Mouse (Mus musculus) cerebellum, adult 2 months (tissue): Measurements from ENCODE around the gene Fam89a. TPM values are rescaled to one million over a fixed set of nuclear protein-coding genes. Genes with fewer than 3 reads are reported as not detected.
A peak's percentile ranks its signal among the peaks of the same experiment; 100 is the strongest.

Experiments
- DNase-seq, 2 experiments: peaks; one replicate each; pipeline ENCODE4 v3.0.0; 2021
- H3K27ac ChIP-seq: fragments of 200-500 bp; 2 replicates; pipeline ENCODE4 v1.5.1; 2012; ENCODE audit warnings: low read length, control low read depth, inconsistent platforms; ENCODE audit not compliant: insufficient read depth
- H3K27me3 ChIP-seq: fragments of 200-500 bp; 2 replicates; pipeline ENCODE4 v1.6.1; 2012; ENCODE audit warnings: inconsistent platforms, mild to moderate bottlenecking, low read length, moderate library complexity; ENCODE audit not compliant: control insufficient read depth, insufficient read depth
- H3K4me1 ChIP-seq: fragments of 200-500 bp; 2 replicates; pipeline ENCODE4 v1.6.1; 2011; ENCODE audit warnings: low read length; ENCODE audit not compliant: control insufficient read depth, insufficient read depth
- H3K4me3 ChIP-seq: fragments of 200-500 bp; replicated peaks from 2 replicates; pipeline ENCODE3; 2011; ENCODE audit warnings: mild to moderate bottlenecking, low read depth, low read length, control low read depth; ENCODE audit not compliant: insufficient read depth
- CTCF ChIP-seq: fragments of 200-500 bp; IDR thresholded peaks from 2 replicates; pipeline ENCODE4 v1.5.1; 2011; ENCODE audit warnings: low read depth, mild to moderate bottlenecking, control low read depth, low read length, moderate library complexity, borderline replicate concordance; ENCODE audit not compliant: insufficient read depth
- POLR2A ChIP-seq: fragments of 200-500 bp; IDR thresholded peaks from 2 replicates; pipeline ENCODE4 v1.6.1; 2011; ENCODE audit warnings: low read length, control low read depth, borderline replicate concordance; ENCODE audit not compliant: insufficient read depth
- WGBS: fragments of 180-500 bp; shearing (Covaris S2); methylation state at CpG from one replicate; pipeline ENCODE4 v1.1.7; 2018; 5-methylcytosine and 5-hydroxymethylcytosine counted together
- polyA plus RNA-seq: library from polyadenylated mRNA; depleted of rRNA; stranded (reverse); fragments of >200 nt; gene quantifications from 2 replicates; pipeline ENCODE4 v1.2.3, GENCODE M21; 2012

Fam89a gene
- polyA plus RNA-seq, 1 experiment = 1.2 TPM

GRCm38 (mm10) chr8:124720133-124720532, 31.5 kb downstream of the Fam89a start:
- 71% methylated on average over 7 of the region's 7 CpGs for whole genome bisulfite sequencing
- H3K27me3 ChIP-seq = no peaks in the 10 kb centered on the region
- H3K4me1 ChIP-seq = peaks cover 15% of the 10 kb centered on the region; the same call in 1 of the 2 replicates
- DNase-seq = no peak
- TF ChIP-seq POLR2A (no peak), CTCF (peak; percentile 3; the same call in 1 of the 2 replicates)
- H3K27ac ChIP-seq = no peak overlapping the region
- no peak overlapping the region for H3K4me3 ChIP-seq

- WGBS = 86% methylated on average over 8 of the region's 8 CpGs
- no peak for DNase-seq
These were observed 35.9 kb downstream of the Fam89a start for GRCm38 (mm10) chr8:124715736-124716135.

GRCm38 (mm10) chr8:124713207-124713606, 38.4 kb downstream of the Fam89a start:
- no peak for DNase-seq
- WGBS = 93% methylated on average over 6 of the region's 6 CpGs
- Histone ChIP-seq H3K27ac (no peak overlapping the region), H3K27me3 (no peaks in the 10 kb centered on the region), H3K4me3 (no peak overlapping the region), H3K4me1 (no peaks in the 10 kb centered on the region)
- TF ChIP-seq POLR2A (no peak), CTCF (no peak)

More at GRCm38 (mm10) chr8:124715736-124716135, 35.9 kb downstream of the Fam89a start:
- Histone ChIP-seq H3K4me3 (no peak overlapping the region), H3K4me1 (peaks cover 5% of the 10 kb centered on the region; the same call in 1 of the 2 replicates), H3K27ac (no peak overlapping the region), H3K27me3 (no peaks in the 10 kb centered on the region)
- TF ChIP-seq CTCF = no peak
- TF ChIP-seq POLR2A = no peak

- WGBS = 96% methylated on average over 8 of the region's 8 CpGs
- TF ChIP-seq POLR2A = no peak
- no peak for TF ChIP-seq CTCF
These were observed 45.8 kb downstream of the Fam89a start for GRCm38 (mm10) chr8:124705823-124706222.

GRCm38 (mm10) chr8:124704376-124704775, 47.3 kb downstream of the Fam89a start:
- H3K27ac ChIP-seq = no peak overlapping the region
- TF ChIP-seq POLR2A (no peak), CTCF (no peak)
- 91% methylated on average over 4 of the region's 4 CpGs for WGBS
- H3K27me3 ChIP-seq = no peaks in the 10 kb centered on the region
- no peak overlapping the region for H3K4me3 ChIP-seq
- peaks cover 19% of the 10 kb centered on the region for H3K4me1 ChIP-seq
- no peak for DNase-seq

More at GRCm38 (mm10) chr8:124705823-124706222, 45.8 kb downstream of the Fam89a start:
- Histone ChIP-seq H3K27ac (no peak overlapping the region), H3K4me3 (no peak overlapping the region), H3K4me1 (peaks cover 19% of the 10 kb centered on the region), H3K27me3 (no peaks in the 10 kb centered on the region)
- DNase-seq = no peak

GRCm38 (mm10) chr8:124703526-124703925, 48.1 kb downstream of the Fam89a start:
- Histone ChIP-seq H3K27ac (no peak overlapping the region), H3K4me1 (peaks cover 19% of the 10 kb centered on the region), H3K4me3 (no peak overlapping the region), H3K27me3 (no peaks in the 10 kb centered on the region)
- DNase-seq = no peak
- TF ChIP-seq POLR2A (no peak), CTCF (no peak)
- WGBS = 68% methylated on average over 4 of the region's 4 CpGs

GRCm38 (mm10) chr8:124702183-124702582, 49.4 kb downstream of the Fam89a start:
- WGBS = 8% methylated on average over 3 of the region's 3 CpGs
- H3K4me1 ChIP-seq = peaks cover 19% of the 10 kb centered on the region
- TF ChIP-seq POLR2A (no peak), CTCF (no peak)
- H3K27me3 ChIP-seq = no peaks in the 10 kb centered on the region
- H3K4me3 ChIP-seq = no peak overlapping the region
- H3K27ac ChIP-seq = peak overlapping the region; percentile 78
- DNase-seq = peak; percentile 60 to 88

GRCm38 (mm10) chr8:124701023-124701422, 50.6 kb downstream of the Fam89a start:
- TF ChIP-seq CTCF (no peak), POLR2A (no peak)
- H3K4me3 ChIP-seq = no peak overlapping the region
- H3K27me3 ChIP-seq = no peaks in the 10 kb centered on the region
- peaks cover 19% of the 10 kb centered on the region for H3K4me1 ChIP-seq
- H3K27ac ChIP-seq = no peak overlapping the region
- no peak for DNase-seq
- WGBS = 97% methylated on average over 9 of the region's 9 CpGs
